Mouse (Mus musculus) MEL (cell line): ENCODE measurements around the gene Rala. TPM values are rescaled to one million over a fixed set of nuclear protein-coding genes. Genes with fewer than 3 reads are reported as not detected.

Experiments used
- DNase-seq: peaks from one replicate; pipeline ENCODE4 v3.0.0; 2011; ENCODE audit warnings: low read depth, low spot score
- H3K27ac ChIP-seq: 2 replicates; pipeline ENCODE4 v1.5.1; 2012; ENCODE audit warnings: low read depth, mild to moderate bottlenecking, control low read depth, low read length, moderate library complexity; ENCODE audit not compliant: control insufficient read depth
- H3K27me3 ChIP-seq, 2 experiments: fragments of 150-350 bp in 1 of 2; sonication (generic) in 1 of 2; 2 replicates each; pipeline ENCODE4 v1.6.1; 2012; ENCODE audit warnings: low read length in 2 of 2, mild to moderate bottlenecking in 2 of 2, improper control_type of control experiment in 1 of 2, moderate library complexity in 1 of 2; ENCODE audit not compliant: insufficient read depth in 2 of 2, control insufficient read depth in 1 of 2
- H3K36me3 ChIP-seq, 2 experiments: 2 replicates each; pipeline ENCODE4 v1.6.1; 2012 to 2014; ENCODE audit warnings: low read length in 2 of 2, improper control_type of control experiment in 1 of 2, inconsistent platforms in 1 of 2, mild to moderate bottlenecking in 1 of 2; ENCODE audit not compliant: insufficient read depth in 2 of 2, control insufficient read depth in 1 of 2
- H3K4me1 ChIP-seq, 2 experiments: fragments of 150-350 bp in 1 of 2; sonication (generic) in 1 of 2; 2 replicates each; pipeline ENCODE4 v1.6.1; 2012; ENCODE audit warnings: low read length in 2 of 2, improper control_type of control experiment in 1 of 2, mild to moderate bottlenecking in 1 of 2; ENCODE audit not compliant: insufficient read depth in 2 of 2, control insufficient read depth in 1 of 2
- H3K4me3 ChIP-seq, 2 experiments: fragments of 150-350 bp in 1 of 2; sonication (generic) in 1 of 2; 2 replicates each; pipeline ENCODE4 v1.5.1; 2012; ENCODE audit warnings: low read depth in 2 of 2, low read length in 2 of 2, mild to moderate bottlenecking in 2 of 2, moderate library complexity in 2 of 2, control low read depth in 1 of 2, improper control_type of control experiment in 1 of 2; ENCODE audit not compliant: control insufficient read depth in 1 of 2, insufficient read depth in 1 of 2
- H3K79me2 ChIP-seq: 2 replicates; pipeline ENCODE4 v1.6.1; 2012; ENCODE audit warnings: mild to moderate bottlenecking, low read length, moderate library complexity; ENCODE audit not compliant: control insufficient read depth, poor library complexity, insufficient read depth
- H3K9ac ChIP-seq: 2 replicates; pipeline ENCODE4 v1.6.1; 2012; ENCODE audit warnings: low read depth, mild to moderate bottlenecking, control low read depth, low read length, moderate library complexity; ENCODE audit not compliant: control insufficient read depth, poor library complexity, severe bottlenecking
- H3K9me3 ChIP-seq: fragments of 150-350 bp; sonication (generic); replicated peaks from 2 replicates; pipeline ENCODE4 v1.6.1; 2012; ENCODE audit warnings: mild to moderate bottlenecking, low read length, improper control_type of control experiment, moderate library complexity; ENCODE audit not compliant: insufficient read depth
- BHLHE40 ChIP-seq: IDR thresholded peaks from 2 replicates; pipeline ENCODE4 v1.6.1; 2012; ENCODE audit warnings: low read depth, mild to moderate bottlenecking, inconsistent platforms, low read length, improper control_type of control experiment, borderline replicate concordance
- CHD1 ChIP-seq: IDR thresholded peaks from 2 replicates; pipeline ENCODE4 v1.6.1; 2012; ENCODE audit warnings: low read depth, mild to moderate bottlenecking, inconsistent platforms, low read length, improper control_type of control experiment
- CHD2 ChIP-seq: IDR thresholded peaks from 2 replicates; pipeline ENCODE4 v1.6.1; 2011; ENCODE audit warnings: low read length, improper control_type of control experiment
- CTCF ChIP-seq, 3 experiments: IDR thresholded peaks in 2 of 3; conservative IDR thresholded peaks in 1 of 3; 2 replicates each; pipeline ENCODE4 v1.5.1; 2011 to 2012; ENCODE audit warnings: low read length in 3 of 3, low read depth in 2 of 3, mild to moderate bottlenecking in 2 of 3, improper control_type of control experiment in 1 of 3, inconsistent platforms in 1 of 3, mixed read lengths in 1 of 3, moderate library complexity in 1 of 3; ENCODE audit not compliant: control insufficient read depth in 1 of 3, insufficient read depth in 1 of 3, poor library complexity in 1 of 3, severe bottlenecking in 1 of 3
- E2F4 ChIP-seq: IDR thresholded peaks from 2 replicates; pipeline ENCODE4 v1.6.1; 2011; ENCODE audit warnings: low read depth, low read length, improper control_type of control experiment, borderline replicate concordance
- ELF1 ChIP-seq: IDR thresholded peaks from 2 replicates; pipeline ENCODE4 v1.6.1; 2014; ENCODE audit warnings: low read depth, mild to moderate bottlenecking, inconsistent platforms, low read length, improper control_type of control experiment, moderate library complexity
- EP300 ChIP-seq, 2 experiments: IDR thresholded peaks; 2 replicates each; pipeline ENCODE4 v1.6.1; 2011; ENCODE audit warnings: improper control_type of control experiment in 2 of 2, low read length in 2 of 2, low read depth in 1 of 2, mild to moderate bottlenecking in 1 of 2
- ETS1 ChIP-seq: IDR thresholded peaks from 2 replicates; pipeline ENCODE4 v1.6.1; 2012; ENCODE audit warnings: low read depth, mild to moderate bottlenecking, inconsistent platforms, low read length, improper control_type of control experiment, moderate library complexity
- GABPA ChIP-seq: IDR thresholded peaks from 2 replicates; pipeline ENCODE4 v1.6.1; 2012; ENCODE audit warnings: low read depth, mild to moderate bottlenecking, inconsistent platforms, low read length, improper control_type of control experiment, moderate library complexity
- HCFC1 ChIP-seq: IDR thresholded peaks from 2 replicates; pipeline ENCODE4 v1.6.1; 2012; ENCODE audit warnings: low read depth, mild to moderate bottlenecking, inconsistent platforms, low read length, improper control_type of control experiment, moderate library complexity
- MAX ChIP-seq: IDR thresholded peaks from 2 replicates; pipeline ENCODE4 v1.6.1; 2011; ENCODE audit warnings: low read length, improper control_type of control experiment
- MXI1 ChIP-seq: IDR thresholded peaks from 2 replicates; pipeline ENCODE4 v1.6.1; 2011; ENCODE audit warnings: mild to moderate bottlenecking, low read depth, low read length, improper control_type of control experiment
- MYC ChIP-seq: IDR thresholded peaks from 2 replicates; pipeline ENCODE4 v1.6.1; 2011; ENCODE audit warnings: low read depth, mild to moderate bottlenecking, low read length, improper control_type of control experiment, moderate library complexity
- NELFE ChIP-seq: IDR thresholded peaks from 2 replicates; pipeline ENCODE4 v1.6.1; 2011; ENCODE audit warnings: low read depth, low read length, improper control_type of control experiment
- NRF1 ChIP-seq: IDR thresholded peaks from 2 replicates; pipeline ENCODE4 v1.6.1; 2014; ENCODE audit warnings: low read depth, mild to moderate bottlenecking, inconsistent platforms, low read length, improper control_type of control experiment, moderate library complexity; ENCODE audit not compliant: poor library complexity, insufficient read depth, severe bottlenecking
- POLR2AphosphoS2 ChIP-seq: IDR thresholded peaks from 2 replicates; pipeline ENCODE4 v1.6.1; 2011; ENCODE audit warnings: low read length, improper control_type of control experiment
- RCOR1 ChIP-seq: IDR thresholded peaks from 2 replicates; pipeline ENCODE4 v1.6.1; 2012; ENCODE audit warnings: low read depth, mild to moderate bottlenecking, inconsistent platforms, low read length, improper control_type of control experiment
- TAL1 ChIP-seq: IDR thresholded peaks from 2 replicates; pipeline ENCODE4 v1.6.1; 2012; ENCODE audit warnings: mild to moderate bottlenecking, inconsistent platforms, low read length, moderate library complexity, mixed read lengths
- TBP ChIP-seq: IDR thresholded peaks from 2 replicates; pipeline ENCODE4 v1.8.0; 2011; ENCODE audit warnings: low read depth, low read length, improper control_type of control experiment
- ZC3H11A ChIP-seq: IDR thresholded peaks from 2 replicates; pipeline ENCODE4 v1.6.1; 2012; ENCODE audit warnings: low read depth, mild to moderate bottlenecking, inconsistent platforms, low read length, improper control_type of control experiment
- ZKSCAN1 ChIP-seq: IDR thresholded peaks from 2 replicates; pipeline ENCODE4 v1.6.1; 2012; ENCODE audit warnings: low read depth, mild to moderate bottlenecking, inconsistent platforms, low read length, improper control_type of control experiment, moderate library complexity
- ZNF384 ChIP-seq: IDR thresholded peaks from 2 replicates; pipeline ENCODE4 v1.6.1; 2012; ENCODE audit warnings: low read depth, mild to moderate bottlenecking, inconsistent platforms, low read length, improper control_type of control experiment
- polyA plus RNA-seq, 2 experiments: library from polyadenylated mRNA; stranded (reverse) in 1 of 2; unstranded in 1 of 2; fragments of >175 nt in 1 of 2; fragments of >200 nt in 1 of 2; gene quantifications; 2 replicates each; pipeline versions ENCODE4 v1.2.1 to v1.2.4; 2012; ENCODE audit warnings: low replicate concordance in 2 of 2, low read depth in 1 of 2; ENCODE audit not compliant: insufficient read length in 2 of 2, insufficient read depth in 1 of 2, missing spikeins in 1 of 2
- total RNA-seq: library from RNA; depleted of rRNA; stranded (reverse); fragments of 300-350 nt; gene quantifications from 2 replicates; pipeline ENCODE4 v1.2.3, GENCODE M21; 2012

Gene Rala
- total and polyA plus RNA-seq, 3 experiments = 12.9 to 30.7 TPM; not detected in 1

- TF ChIP-seq MYC (no peak), MXI1 (no peak), HCFC1 (no peak), TAL1 (no peak), NRF1 (no peak), RCOR1 (no peak), CTCF (IDR thresholded peaks at IDR 0.05 in 2 of 3, conservative IDR thresholded peaks at IDR 0.05 in 1 of 3; ENCODE audit: control insufficient read depth in 1 of 3, insufficient read depth in 1 of 3, low read depth in 2 of 3, low read length in 3 of 3, poor library complexity in 1 of 3, severe bottlenecking in 1 of 3) (no peak), NELFE (no peak), ZNF384 (no peak), GABPA (no peak), CHD2 (no peak), ZKSCAN1 (no peak), MAX (no peak), E2F4 (no peak)
- TF ChIP-seq, all 39 proteins: peak for 0
- H3K36me3 ChIP-seq = peaks cover 0 to 3% of the 10 kb centered on the region in 2 experiments; a peak in 1 of 4 replicates
- no peak overlapping the region for H3K9ac ChIP-seq
Measured at GRCm38 (mm10) chr13:17949555-17949954, 5.5 kb upstream of the Rala start.

GRCm38 (mm10) chr13:17943306-17944077 lies 547 bp downstream of the Rala start:
- Histone ChIP-seq H3K4me1 (peaks cover 0 to 13% of the 10 kb centered on the region in 2 experiments; a peak in 2 of 4 replicates), H3K27me3 (no peaks in the 10 kb centered on the region; a peak in 1 of 4 replicates), H3K9ac (peak overlapping the region; percentile 78), H3K36me3 (peaks cover 0 to 6% of the 10 kb centered on the region in 2 experiments; a peak in 2 of 4 replicates), H3K79me2 (peaks cover 2% of the 10 kb centered on the region; the same call in 1 of the 2 replicates), H3K4me3 (peak overlapping the region; percentile 62 to 100), H3K27ac (no peak overlapping the region), H3K9me3 (no peaks in the 10 kb centered on the region)
- peak; percentile 22 for DNase-seq
- no peak for TF ChIP-seq ZNF384
- no peak for TF ChIP-seq TBP
- no peak for TF ChIP-seq ELF1
- TF ChIP-seq GABPA = no peak
- TF ChIP-seq ETS1 = no peak
- TF ChIP-seq ZC3H11A = no peak
- TF ChIP-seq BHLHE40 = no peak
- no peak for TF ChIP-seq ZKSCAN1
- TF ChIP-seq EP300 (IDR thresholded peaks at IDR 0.05; ENCODE audit: low read depth in 1 of 2, low read length in 2 of 2) = no peak
- no peak for TF ChIP-seq POLR2AphosphoS2
- no peak for TF ChIP-seq CHD1
- no peak for TF ChIP-seq MAX

More at GRCm38 (mm10) chr13:17949555-17949954, 5.5 kb upstream of the Rala start:
- DNase-seq = no peak
- Histone ChIP-seq H3K27me3 (peaks cover 4 to 5% of the 10 kb centered on the region in 2 experiments; a peak in 3 of 4 replicates), H3K4me3 (no peak overlapping the region), H3K9me3 (no peaks in the 10 kb centered on the region), H3K4me1 (peaks cover 0 to 5% of the 10 kb centered on the region in 2 experiments; a peak in 1 of 4 replicates), H3K79me2 (no peaks in the 10 kb centered on the region), H3K27ac (no peak overlapping the region)
